Mouse (Mus musculus) activated CD4-positive, CD25-positive, alpha-beta regulatory T cell, adult 4 months (primary cell): ENCODE measurements around the gene Gcnt1. TPM values are rescaled to one million over a fixed set of nuclear protein-coding genes. Genes with fewer than 3 reads are reported as not detected.

Experiments
- ATAC-seq: one replicate; pipeline ENCODE4 v1.8.0; 2017
- polyA plus RNA-seq, 2 experiments: library from polyadenylated mRNA; unstranded; fragments of 100-300 nt; shearing (Covaris generic); gene quantifications; one replicate each; pipeline ENCODE4 v1.2.1; 2017

Gene Gcnt1
- polyA plus RNA-seq: 10 to 100 TPM; 12.4 to 13.0 TPM

GRCm38 (mm10) chr19:17372701-17373100 lies at the start of gene Gcnt1:
Gcnt1 (minus strand) TSS chr19:17372844.
- ATAC-seq: no peak

GRCm38 (mm10) chr19:17417855-17418254 lies 45.2 kb upstream of the Gcnt1 start:
- no peak for ATAC-seq

- ATAC-seq: no peak
Measured at GRCm38 (mm10) chr19:17412915-17413459, 40.3 kb upstream of the Gcnt1 start.

GRCm38 (mm10) chr19:17410465-17411065 lies 37.9 kb upstream of the Gcnt1 start:
- ATAC-seq: no peak

GRCm38 (mm10) chr19:17409351-17409750 lies 36.7 kb upstream of the Gcnt1 start:
- no peak for ATAC-seq

- no peak for ATAC-seq
Measured at GRCm38 (mm10) chr19:17408591-17408990, 35.9 kb upstream of the Gcnt1 start.

GRCm38 (mm10) chr19:17406823-17407222 lies 34.2 kb upstream of the Gcnt1 start:
- ATAC-seq: no peak

- ATAC-seq: no peak
Measured at GRCm38 (mm10) chr19:17403175-17403574, 30.5 kb upstream of the Gcnt1 start.

GRCm38 (mm10) chr19:17400571-17400970 lies 27.9 kb upstream of the Gcnt1 start:
- ATAC-seq: no peak

GRCm38 (mm10) chr19:17399965-17400364 lies 27.3 kb upstream of the Gcnt1 start:
- ATAC-seq: no peak

GRCm38 (mm10) chr19:17397922-17398321 lies 25.3 kb upstream of the Gcnt1 start:
- ATAC-seq: no peak

GRCm38 (mm10) chr19:17396802-17397201 lies 24.2 kb upstream of the Gcnt1 start:
- ATAC-seq: no peak

- ATAC-seq: peak; percentile 91
Measured at GRCm38 (mm10) chr19:17393841-17394591, 21.4 kb upstream of the Gcnt1 start, which contains the start of gene Rfk. Rfk (plus strand) TSS chr19:17394043.

GRCm38 (mm10) chr19:17392866-17393265 lies 20.2 kb upstream of the Gcnt1 start:
- no peak for ATAC-seq

GRCm38 (mm10) chr19:17388404-17388803 lies 15.8 kb upstream of the Gcnt1 start:
- no peak for ATAC-seq

- ATAC-seq: no peak
Measured at GRCm38 (mm10) chr19:17386424-17386823, 13.8 kb upstream of the Gcnt1 start.

GRCm38 (mm10) chr19:17385426-17385825 lies 12.8 kb upstream of the Gcnt1 start:
- ATAC-seq: no peak

- ATAC-seq: no peak
Measured at GRCm38 (mm10) chr19:17385022-17385421, 12.4 kb upstream of the Gcnt1 start.

- ATAC-seq: no peak
Measured at GRCm38 (mm10) chr19:17382807-17383397, 10.3 kb upstream of the Gcnt1 start.

GRCm38 (mm10) chr19:17380549-17380948 lies 7.9 kb upstream of the Gcnt1 start:
- peak; percentile 64 for ATAC-seq

- ATAC-seq: no peak
Measured at GRCm38 (mm10) chr19:17378845-17379244, 6.2 kb upstream of the Gcnt1 start.

- no peak for ATAC-seq
Measured at GRCm38 (mm10) chr19:17369581-17369980, 3.1 kb downstream of the Gcnt1 start.

GRCm38 (mm10) chr19:17368557-17368956 lies 4.1 kb downstream of the Gcnt1 start:
- no peak for ATAC-seq
